ENCODE assay signal across 8 mouse cellular contexts in genomic region chr7:128460865-128461228, GRCm38 (mm10). TPM values are rescaled to one million over a fixed set of nuclear protein-coding genes. Genes with fewer than 3 reads are reported as not detected.
DNase-seq lines count a peak whose midpoint lies in the region; ATAC-seq and TF ChIP-seq lines count a peak whose summit lies in the region.

No protein-coding gene starts in this region.

- no peaks in the 10 kb centered on the region for H3K36me3 ChIP-seq in kidney, embryonic 16.5 days (ENCODE audit: insufficient read depth, low read length)
- H3K36me3 ChIP-seq in CH12.LX (replicated peaks in 1 of 2; ENCODE audit: control insufficient read depth in 1 of 2, insufficient read depth in 1 of 2, low read length in 1 of 2) = no peaks in the 10 kb centered on the region
- no peaks in the 10 kb centered on the region for H3K36me3 ChIP-seq in hindbrain, embryonic 12.5 days
- no peaks in the 10 kb centered on the region for H3K36me3 ChIP-seq in midbrain, embryonic 12.5 days

- H3K9ac ChIP-seq in kidney, embryonic 16.5 days (replicated peaks; ENCODE audit: low read length) = peak overlapping the region; percentile 97
- H3K9ac ChIP-seq in CH12.LX (ENCODE audit: insufficient read depth, low read depth) = peak overlapping the region; percentile 73
- peak overlapping the region; percentile 93 for H3K9ac ChIP-seq in hindbrain, embryonic 12.5 days
- H3K9ac ChIP-seq in midbrain, embryonic 12.5 days (replicated peaks) = peak overlapping the region; percentile 93

- no peak for TF ChIP-seq EP300 in CH12.LX (IDR thresholded peaks at IDR 0.05; ENCODE audit: low read length)

- H3K27me3 ChIP-seq in kidney, embryonic 16.5 days (ENCODE audit: insufficient read depth, low read length) = no peaks in the 10 kb centered on the region
- no peaks in the 10 kb centered on the region for H3K27me3 ChIP-seq in CH12.LX (replicated peaks)
- no peaks in the 10 kb centered on the region for H3K27me3 ChIP-seq in hindbrain, embryonic 12.5 days
- H3K27me3 ChIP-seq in midbrain, embryonic 12.5 days = no peaks in the 10 kb centered on the region

- H3K4me2 ChIP-seq in kidney, embryonic 16.5 days (replicated peaks; ENCODE audit: low read depth, low read length) = peak overlapping the region; percentile 73
- no peak overlapping the region; the same call in 1 of the 2 replicates for H3K4me2 ChIP-seq in CH12.LX (ENCODE audit: insufficient read depth, low read depth, poor library complexity, severe bottlenecking)
- peak overlapping the region; percentile 84 for H3K4me2 ChIP-seq in hindbrain, embryonic 12.5 days (replicated peaks)
- peak overlapping the region; percentile 86 for H3K4me2 ChIP-seq in midbrain, embryonic 12.5 days (replicated peaks)

- dilution Hi-C loops in CH12.LX (cut with MboI; ENCODE audit: extremely low pct_ligation_motif_present, extremely low pct_unique_long_range_greater_than_20kb, low sequenced_read_pairs) = no loop called here

- TF ChIP-seq POLR2A in CH12.LX (IDR thresholded peaks at IDR 0.05; ENCODE audit: low read depth, low read length) = no peak
- no peak for TF ChIP-seq POLR2A in bone marrow, adult 2 months (IDR thresholded peaks at IDR 0.05; ENCODE audit: borderline replicate concordance, control insufficient read depth, low read depth, low read length)

- DNase-seq in kidney, adult 18-20 months = no peak
- DNase-seq in CH12.LX (ENCODE audit: extremely low read depth) = no peak
- DNase-seq in layer of hippocampus, adult 9-11 months = no peak
- no peak for DNase-seq in cerebellum, adult 18-20 months

- H3K79me2 ChIP-seq in CH12.LX (replicated peaks; ENCODE audit: control insufficient read depth, extremely low read depth, insufficient read depth, poor library complexity, severe bottlenecking) = peaks cover 31% of the 10 kb centered on the region

- in situ Hi-C loops in CH12.LX (cut with MboI; ENCODE audit: low pct_ligation_motif_present, low pct_unique_long_range_greater_than_20kb, low sequenced_read_pairs) = loop anchor here (5.0 to 10.0 kb wide), 2 partner anchors 81 to 244 kb away; no protein-coding TSS in a partner anchor

- under 1% methylated on average over 18 of the region's 23 CpGs for WGBS in kidney, embryonic 16.5 days
- 0% methylated on average over 22 of the region's 23 CpGs for WGBS in bone marrow, adult 2 months
- WGBS in hindbrain, embryonic 12.5 days = under 1% methylated on average over 20 of the region's 23 CpGs
- under 1% methylated on average over 18 of the region's 23 CpGs for WGBS in midbrain, embryonic 12.5 days

- peak overlapping the region; percentile 93 for H3K4me3 ChIP-seq in kidney, embryonic 16.5 days (ENCODE audit: low read length)
- H3K4me3 ChIP-seq in CH12.LX (replicated peaks in 1 of 3; ENCODE audit: low read depth in 2 of 3, low read length in 2 of 3, poor library complexity in 1 of 3) = peak overlapping the region; percentile 73 to 86 (median 78)
- peak overlapping the region; percentile 74 for H3K4me3 ChIP-seq in bone marrow, adult 2 months (replicated peaks; ENCODE audit: control insufficient read depth, low read depth, low read length)
- peak overlapping the region; percentile 91 for H3K4me3 ChIP-seq in hindbrain, embryonic 12.5 days
- H3K4me3 ChIP-seq in midbrain, embryonic 12.5 days = peak overlapping the region; percentile 91

- peak overlapping the region; percentile 99 for H3K27ac ChIP-seq in kidney, embryonic 16.5 days (ENCODE audit: low read length)
- peak overlapping the region; percentile 41; the same call in 1 of the 2 replicates for H3K27ac ChIP-seq in CH12.LX (ENCODE audit: insufficient read depth, low read depth)
- H3K27ac ChIP-seq in bone marrow, adult 2 months (ENCODE audit: control insufficient read depth, insufficient read depth, low read depth, low read length, poor library complexity) = peak overlapping the region; percentile 75
- peak overlapping the region; percentile 95 for H3K27ac ChIP-seq in hindbrain, embryonic 12.5 days
- peak overlapping the region; percentile 92 for H3K27ac ChIP-seq in midbrain, embryonic 12.5 days (replicated peaks)

- H3K9me3 ChIP-seq in kidney, embryonic 16.5 days (ENCODE audit: low read length) = no peaks in the 10 kb centered on the region
- no peaks in the 10 kb centered on the region for H3K9me3 ChIP-seq in CH12.LX (replicated peaks; ENCODE audit: low read length)
- H3K9me3 ChIP-seq in hindbrain, embryonic 12.5 days (replicated peaks) = no peaks in the 10 kb centered on the region
- no peaks in the 10 kb centered on the region for H3K9me3 ChIP-seq in midbrain, embryonic 12.5 days

- peaks cover 16% of the 10 kb centered on the region for H3K4me1 ChIP-seq in kidney, embryonic 16.5 days (ENCODE audit: insufficient read depth, low read length)
- H3K4me1 ChIP-seq in CH12.LX (ENCODE audit: control insufficient read depth in 1 of 2, insufficient read depth in 2 of 2) = peaks cover 6 to 33% of the 10 kb centered on the region in 2 experiments; a peak in 3 of 4 replicates
- no peaks in the 10 kb centered on the region; the same call in 1 of the 2 replicates for H3K4me1 ChIP-seq in bone marrow, adult 2 months (ENCODE audit: control insufficient read depth, insufficient read depth, low read length)
- peaks cover 18% of the 10 kb centered on the region for H3K4me1 ChIP-seq in hindbrain, embryonic 12.5 days
- peaks cover 22% of the 10 kb centered on the region for H3K4me1 ChIP-seq in midbrain, embryonic 12.5 days

- no peak for TF ChIP-seq RAD21 in CH12.LX (IDR thresholded peaks at IDR 0.05; ENCODE audit: low read depth, low read length)

- no peak for TF ChIP-seq CTCF in CH12.LX (conservative IDR thresholded peaks at IDR 0.05 in 1 of 2, IDR thresholded peaks at IDR 0.05 in 1 of 2; ENCODE audit: low read depth in 2 of 2, low read length in 2 of 2)
- TF ChIP-seq CTCF in bone marrow, adult 2 months (IDR thresholded peaks at IDR 0.05; ENCODE audit: control insufficient read depth, insufficient read depth, low read length) = no peak

- no peak for ATAC-seq in kidney, embryonic 16.5 days (ENCODE audit: low FRiP score, low TSS enrichment)
- ATAC-seq in hindbrain, embryonic 12.5 days (ENCODE audit: low FRiP score) = peak; percentile 57
- ATAC-seq in midbrain, embryonic 12.5 days (ENCODE audit: low FRiP score, low read depth) = peak; percentile 50

TF ChIP-seq in CH12.LX, 34 proteins besides CTCF, POLR2A, EP300 and RAD21:
- no peak for TF ChIP-seq SMC3 (IDR thresholded peaks at IDR 0.05; ENCODE audit: low read depth, low read length)
- TF ChIP-seq MAX (IDR thresholded peaks at IDR 0.05; ENCODE audit: low read length) = no peak
- TF ChIP-seq BHLHE40 (IDR thresholded peaks at IDR 0.05; ENCODE audit: low read depth, low read length) = no peak
- TF ChIP-seq MEF2A (IDR thresholded peaks at IDR 0.05; ENCODE audit: borderline replicate concordance, low read depth, low read length) = no peak
- TF ChIP-seq MYC (IDR thresholded peaks at IDR 0.05; ENCODE audit: low read depth, low read length) = no peak
- TF ChIP-seq RCOR1 (conservative IDR thresholded peaks at IDR 0.05; ENCODE audit: low read depth, low read length) = no peak
- TF ChIP-seq TBP (conservative IDR thresholded peaks at IDR 0.05; ENCODE audit: low read depth, low read length) = no peak
- TF ChIP-seq ZMIZ1 (IDR thresholded peaks at IDR 0.05; ENCODE audit: low read depth, low read length) = no peak
- no peak for TF ChIP-seq MXI1 (IDR thresholded peaks at IDR 0.05; ENCODE audit: low read depth, low read length)

RNA-seq across cellular contexts. Expression of gene Tial1, which starts 0.7 kb away (rescaled TPM):
- 22.2 and 25.6 TPM in 2 replicates for polyA plus RNA-seq in kidney, embryonic 16.5 days (2015; fragmentation: Nextera tagmentation; extraction: Ambion mirVana)
- total RNA-seq in CH12.LX (2012; rRNA removed) (42.6 and 43.2 TPM in 2 replicates), CH12.LX (2014; rRNA removed) (52.9 and 53.4 TPM in 2 replicates)
- polyA plus RNA-seq in CH12.LX (2012; ENCODE audit: insufficient read length, low read depth) = 83.8 and 101 TPM in 2 replicates
- polyA plus RNA-seq in bone marrow, adult 2 months (2011; ENCODE audit: insufficient read depth, insufficient read length, low replicate concordance, missing spikeins) = 97.6 and 180 TPM in 2 replicates
- polyA plus RNA-seq in hindbrain, embryonic 12.5 days (2016; fragmentation: Nextera tagmentation; extraction: Ambion mirVana) = 35.3 and 38.3 TPM in 2 replicates
- 39.4 and 41.3 TPM in 2 replicates for polyA plus RNA-seq in midbrain, embryonic 12.5 days (2016; fragmentation: Nextera tagmentation; extraction: Ambion mirVana)

RNA-seq across cellular contexts. Expression of gene Rgs10, which starts 42.3 kb away (rescaled TPM):
- 7.7 and 7.8 TPM in 2 replicates for polyA plus RNA-seq in kidney, embryonic 16.5 days (2015; fragmentation: Nextera tagmentation; extraction: Ambion mirVana)
- total RNA-seq in CH12.LX (2012; rRNA removed) = 7.4 and 11.7 TPM in 2 replicates
- total RNA-seq in CH12.LX (2014; rRNA removed) = 4.3 and 6.5 TPM in 2 replicates
- 5.4 and 8.3 TPM in 2 replicates for polyA plus RNA-seq in CH12.LX (2012; ENCODE audit: insufficient read length, low read depth)
- polyA plus RNA-seq in bone marrow, adult 2 months (2011; ENCODE audit: insufficient read depth, insufficient read length, low replicate concordance, missing spikeins) = 89.2 and 118 TPM in 2 replicates
- 13.5 and 16.7 TPM in 2 replicates for polyA plus RNA-seq in hindbrain, embryonic 12.5 days (2016; fragmentation: Nextera tagmentation; extraction: Ambion mirVana)
- polyA plus RNA-seq in midbrain, embryonic 12.5 days (2016; fragmentation: Nextera tagmentation; extraction: Ambion mirVana) = 10.8 and 13.6 TPM in 2 replicates

Comparison
In these comparisons a context has a peak if more than half of its experiments do, and no peak if none do; other contexts are left out.
1. H3K27ac ChIP-seq: peak in every context shown above with its lines; median percentile 99 in kidney, embryonic 16.5 days; 95 in hindbrain, embryonic 12.5 days; 92 in midbrain, embryonic 12.5 days; 75 in bone marrow, adult 2 months; 41 in CH12.LX.